8 mouse cellular contexts compared by ENCODE assay signal in the genomic region with DNA sequence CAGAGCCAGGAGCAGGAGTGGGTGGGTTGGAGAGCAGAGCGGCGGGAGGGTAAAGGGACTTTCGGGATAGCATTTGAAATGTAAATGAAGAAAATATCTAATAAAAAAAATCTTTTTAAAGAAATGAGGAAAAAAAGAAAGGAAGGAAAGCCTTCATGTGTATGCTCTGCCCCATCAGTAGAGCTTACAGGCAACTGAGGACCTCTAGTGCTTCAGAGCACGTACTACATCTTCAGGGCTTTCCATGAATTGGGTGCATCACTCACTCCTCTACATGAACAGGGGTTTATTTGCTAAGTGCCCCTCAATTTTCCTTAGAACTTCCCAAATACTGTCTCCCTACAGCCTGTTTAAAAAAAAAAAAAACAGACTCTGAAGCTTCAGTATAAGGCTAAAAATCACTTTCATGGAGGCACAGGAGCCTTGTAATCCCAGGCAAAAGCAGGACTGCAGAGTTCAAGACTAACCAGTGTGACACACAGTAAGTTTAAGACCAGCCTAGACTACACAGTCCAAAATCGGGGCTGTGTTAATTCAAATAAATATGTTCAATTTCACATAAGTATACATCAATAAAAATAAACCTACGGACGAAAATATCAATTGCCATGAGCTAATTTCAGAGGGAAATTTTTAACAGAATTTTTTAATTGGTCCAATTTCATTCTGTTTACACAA. TPM values are rescaled to one million over a fixed set of nuclear protein-coding genes. Genes with fewer than 3 reads are reported as not detected.
DNase-seq lines count a peak whose midpoint lies in the region; ATAC-seq and TF ChIP-seq lines count a peak whose summit lies in the region.

No protein-coding gene starts in this region.

- intact Hi-C loops in gastrocnemius, postnatal 36 days (cut with DNase I): loop anchor here (5.0 kb wide), 1 partner anchor 229 kb away; no protein-coding TSS in a partner anchor

- no peaks in the 10 kb centered on the region for H3K4me1 ChIP-seq in embryonic facial prominence, embryonic 11.5 days (ENCODE audit: control insufficient read depth, insufficient read depth, low read length)
- no peaks in the 10 kb centered on the region for H3K4me1 ChIP-seq in embryonic facial prominence, embryonic 10.5 days
- H3K4me1 ChIP-seq in lung, embryonic 14.5 days (ENCODE audit: insufficient read depth): peaks cover 8% of the 10 kb centered on the region

- no peak overlapping the region for H3K27ac ChIP-seq in embryonic facial prominence, embryonic 11.5 days (replicated peaks; ENCODE audit: low read depth, low read length)
- H3K27ac ChIP-seq in embryonic facial prominence, embryonic 10.5 days (replicated peaks): no peak overlapping the region
- no peak overlapping the region for H3K27ac ChIP-seq in lung, embryonic 14.5 days (ENCODE audit: low read depth)

- H3K9ac ChIP-seq in embryonic facial prominence, embryonic 11.5 days (replicated peaks; ENCODE audit: low read length): no peak overlapping the region
- H3K9ac ChIP-seq in lung, embryonic 14.5 days: no peak overlapping the region

- no peak for ATAC-seq in embryonic facial prominence, embryonic 11.5 days (replicated peaks; ENCODE audit: insufficient number of reproducible peaks, low FRiP score, low TSS enrichment, low read depth)
- ATAC-seq in lung, embryonic 14.5 days (ENCODE audit: insufficient read depth): 0 out of 2 replicates have a peak, but pooled peaks have one; percentile 62
- peak; percentile 88 for ATAC-seq in erythroblast, adult 5-6 weeks (replicated peaks; ENCODE audit: low FRiP score, poor library complexity, severe bottlenecking)
- ATAC-seq in megakaryocyte progenitor cell, adult 5-6 weeks (replicated peaks; ENCODE audit: poor library complexity): peak; percentile 91

- H3K27me3 ChIP-seq in embryonic facial prominence, embryonic 11.5 days (ENCODE audit: control insufficient read depth, insufficient read depth, low read length): no peaks in the 10 kb centered on the region
- no peaks in the 10 kb centered on the region for H3K27me3 ChIP-seq in embryonic facial prominence, embryonic 10.5 days (replicated peaks; ENCODE audit: low read depth, poor library complexity, severe bottlenecking)
- H3K27me3 ChIP-seq in lung, embryonic 14.5 days (ENCODE audit: insufficient read depth, low read length): no peaks in the 10 kb centered on the region

- peak; percentile 17 for DNase-seq in embryonic facial prominence, embryonic 11.5 days (ENCODE audit: low spot score)
- DNase-seq in embryonic facial prominence, embryonic 10.5 days (ENCODE audit: low spot score): no peak
- peak; percentile 50 for DNase-seq in lung, embryonic 14.5 days
- DNase-seq in lung, adult 18-20 months: no peak
- no peak for DNase-seq in gastrocnemius, postnatal 36 days
- no peak for DNase-seq in thymus, postnatal 14 days

- H3K36me3 ChIP-seq in embryonic facial prominence, embryonic 11.5 days (replicated peaks; ENCODE audit: control insufficient read depth, insufficient read depth, low read depth, low read length): no peaks in the 10 kb centered on the region
- H3K36me3 ChIP-seq in embryonic facial prominence, embryonic 10.5 days (replicated peaks): no peaks in the 10 kb centered on the region
- no peaks in the 10 kb centered on the region for H3K36me3 ChIP-seq in lung, embryonic 14.5 days (ENCODE audit: insufficient read depth)

- H3K9me3 ChIP-seq in embryonic facial prominence, embryonic 11.5 days (replicated peaks; ENCODE audit: control insufficient read depth, low read length): no peaks in the 10 kb centered on the region
- H3K9me3 ChIP-seq in embryonic facial prominence, embryonic 10.5 days: no peaks in the 10 kb centered on the region
- H3K9me3 ChIP-seq in lung, embryonic 14.5 days (ENCODE audit: low read depth, low read length): no peaks in the 10 kb centered on the region

- no peak overlapping the region for H3K4me2 ChIP-seq in embryonic facial prominence, embryonic 11.5 days (ENCODE audit: low read depth, low read length)
- no peak overlapping the region for H3K4me2 ChIP-seq in lung, embryonic 14.5 days

- TF ChIP-seq CTCF in lung, embryonic 14.5 days (IDR thresholded peaks at IDR 0.05; ENCODE audit: low read depth): peak; percentile 65

- no peak overlapping the region for H3K4me3 ChIP-seq in embryonic facial prominence, embryonic 11.5 days (ENCODE audit: low read depth, low read length)
- no peak overlapping the region for H3K4me3 ChIP-seq in embryonic facial prominence, embryonic 10.5 days
- no peak overlapping the region for H3K4me3 ChIP-seq in lung, embryonic 14.5 days (ENCODE audit: low read depth, low read length)

- WGBS in embryonic facial prominence, embryonic 11.5 days: 71% methylated on average over 7 of the region's 7 CpGs
- 80% methylated on average over 7 of the region's 7 CpGs for WGBS in embryonic facial prominence, embryonic 10.5 days
- WGBS in lung, embryonic 14.5 days: 81% methylated on average over 7 of the region's 7 CpGs

RNA-seq across cellular contexts. Expression of gene Pln, which starts 4.0 kb away (rescaled TPM):
- 1.0 and 2.7 TPM in 2 replicates for polyA plus RNA-seq in embryonic facial prominence, embryonic 11.5 days (2014; fragmentation: Nextera tagmentation; extraction: Ambion mirVana)
- polyA plus RNA-seq in embryonic facial prominence, embryonic 10.5 days (2016; fragmentation: Nextera tagmentation; extraction: Ambion mirVana): 1.7 and 2.1 TPM in 2 replicates
- polyA plus RNA-seq in lung, embryonic 14.5 days (2014; fragmentation: Nextera tagmentation; extraction: Ambion mirVana): 3.3 and 3.6 TPM in 2 replicates
- total RNA-seq in erythroblast, adult 5-6 weeks (2015; ENCODE audit: low replicate concordance): 1.3 TPM in 2 replicates
- total RNA-seq in erythroblast, adult 5-6 weeks (2017; ENCODE audit: low replicate concordance): 1.8 and 2.0 TPM in 2 replicates
- total RNA-seq in megakaryocyte progenitor cell, adult 5-6 weeks (2015): 0.64 TPM in 1 of 2 replicates, not detected in the other
- total RNA-seq in megakaryocyte progenitor cell, adult 5-6 weeks (2017): 0.07 and 0.21 TPM in 2 replicates
- total RNA-seq in gastrocnemius, postnatal 36 days (2021): 1 to 10 TPM; 4.5 to 7.9 TPM

RNA-seq across cellular contexts. Expression of gene Cep85l, which starts 38.3 kb away (rescaled TPM):
- 4.7 and 6.6 TPM in 2 replicates for polyA plus RNA-seq in embryonic facial prominence, embryonic 11.5 days (2014; fragmentation: Nextera tagmentation; extraction: Ambion mirVana)
- 4.9 and 5.1 TPM in 2 replicates for polyA plus RNA-seq in embryonic facial prominence, embryonic 10.5 days (2016; fragmentation: Nextera tagmentation; extraction: Ambion mirVana)
- polyA plus RNA-seq in lung, embryonic 14.5 days (2014; fragmentation: Nextera tagmentation; extraction: Ambion mirVana): 10.3 and 11.6 TPM in 2 replicates
- total RNA-seq in erythroblast, adult 5-6 weeks (2015; ENCODE audit: low replicate concordance): 5.2 and 10.2 TPM in 2 replicates
- total RNA-seq in erythroblast, adult 5-6 weeks (2017; ENCODE audit: low replicate concordance): 8.9 and 9.2 TPM in 2 replicates
- total RNA-seq in megakaryocyte progenitor cell, adult 5-6 weeks (2015): 34.0 and 37.0 TPM in 2 replicates
- total RNA-seq in megakaryocyte progenitor cell, adult 5-6 weeks (2017): 34.9 and 44.2 TPM in 2 replicates
- total RNA-seq in gastrocnemius, postnatal 36 days (2021): 10 to 100 TPM; 61.9 to 66.6 TPM

Comparison
In these comparisons a context has a peak if more than half of its experiments do, and no peak if none do; other contexts are left out.
1. DNase-seq: peak in embryonic facial prominence, embryonic 11.5 days (single experiment) and lung, embryonic 14.5 days (single experiment); none in embryonic facial prominence, embryonic 10.5 days (single experiment), lung, adult 18-20 months (0 of 2), gastrocnemius, postnatal 36 days (0 of 2) and thymus, postnatal 14 days (single experiment).